Mouse (Mus musculus): Measurements from ENCODE around the gene Akap1. TPM values are rescaled to one million over a fixed set of nuclear protein-coding genes. Genes with fewer than 3 reads are reported as not detected.

Akap1 gene
- total and polyA plus RNA-seq, 3 experiments = 125 to 141 (median 140) TPM

DNA sequence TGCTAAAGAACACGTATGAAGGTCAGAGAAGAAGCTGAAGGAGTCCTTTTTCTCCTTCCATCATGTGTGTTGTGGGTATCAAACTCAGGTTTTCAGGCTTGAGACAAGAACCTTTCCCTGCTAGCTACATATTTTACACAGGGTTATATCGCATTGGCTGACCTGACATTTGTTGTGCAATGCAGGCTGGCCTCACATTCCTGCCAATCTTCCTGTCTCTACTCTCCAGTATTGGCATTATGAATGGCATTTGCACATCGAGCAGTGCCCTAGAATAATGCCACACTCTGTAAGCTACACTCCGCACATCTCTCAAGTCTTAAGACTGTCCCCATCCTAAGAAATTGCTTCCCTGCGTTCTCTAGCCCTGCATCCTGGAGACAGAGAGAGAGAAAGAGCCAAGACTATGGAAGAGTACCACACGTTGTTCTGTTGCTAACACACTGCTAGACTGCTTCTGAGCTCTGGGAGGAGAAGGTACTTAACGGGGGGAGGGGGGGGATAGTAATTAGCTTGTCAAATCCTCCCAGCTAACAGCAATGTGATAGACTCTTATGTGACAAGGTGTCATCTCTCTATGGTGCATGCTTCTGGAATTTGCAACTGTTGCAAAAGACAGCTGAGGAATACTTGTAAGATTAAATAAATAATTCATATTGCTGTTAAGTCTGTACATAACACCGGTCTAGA, 20.1 kb upstream of the Akap1 start:
- 55% methylated on average over 8 of the region's 8 CpGs for WGBS
- Histone ChIP-seq H3K4me3 (no peak overlapping the region), H3K9ac (ENCODE audit: low read depth, low read length) (no peak overlapping the region), H3K27me3 (ENCODE audit: control insufficient read depth, insufficient read depth, low read length) (no peaks in the 10 kb centered on the region), H3K4me1 (ENCODE audit: control insufficient read depth, insufficient read depth, low read length) (no peaks in the 10 kb centered on the region), H3K79me2 (replicated peaks; ENCODE audit: control insufficient read depth, insufficient read depth, low read length) (no peaks in the 10 kb centered on the region; the same call in 1 of the 2 replicates), H3K27ac (no peak overlapping the region), H3K36me3 (ENCODE audit: control insufficient read depth, insufficient read depth, low read length) (no peaks in the 10 kb centered on the region)
- TF ChIP-seq EP300 (IDR thresholded peaks at IDR 0.05; ENCODE audit: insufficient read depth, low read depth, low read length) = no peak
- TF ChIP-seq POLR2A (IDR thresholded peaks at IDR 0.05; ENCODE audit: insufficient read depth, low read depth, low read length) = no peak
- no peak for TF ChIP-seq CTCF (IDR thresholded peaks at IDR 0.05)
- DNase-seq = peak in 1 of 2 experiments; percentile 38
- intact Hi-C loops (cut with DNase I) = no loop called here

DNA sequence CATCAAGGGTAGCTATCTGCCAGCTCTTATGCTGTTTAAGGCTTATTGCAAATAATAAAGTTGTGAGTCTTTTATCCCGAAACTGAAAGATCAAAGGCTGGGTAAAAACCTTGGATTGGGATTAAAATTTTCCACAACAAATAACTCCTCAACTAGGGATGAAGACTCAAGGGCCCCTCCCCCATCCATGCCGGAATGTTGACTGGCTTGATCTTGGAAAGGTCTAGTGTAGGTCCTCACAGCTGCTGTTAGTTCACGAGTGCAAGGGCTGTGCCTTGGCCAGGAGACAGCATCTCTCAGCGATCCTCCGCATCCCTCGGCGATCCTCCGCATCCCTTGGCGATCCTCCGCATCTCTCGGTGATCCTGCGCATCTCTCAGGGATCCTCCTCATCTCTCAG, 13.6 kb upstream of the Akap1 start:
- no peaks in the 10 kb centered on the region for H3K79me2 ChIP-seq (replicated peaks; ENCODE audit: control insufficient read depth, insufficient read depth, low read length)
- DNase-seq = no peak
- H3K27ac ChIP-seq = no peak overlapping the region
- no peak overlapping the region for H3K9ac ChIP-seq (ENCODE audit: low read depth, low read length)
- TF ChIP-seq CTCF (IDR thresholded peaks at IDR 0.05) (no peak), POLR2A (IDR thresholded peaks at IDR 0.05; ENCODE audit: insufficient read depth, low read depth, low read length) (no peak), EP300 (IDR thresholded peaks at IDR 0.05; ENCODE audit: insufficient read depth, low read depth, low read length) (no peak)
- H3K4me1 ChIP-seq (ENCODE audit: control insufficient read depth, insufficient read depth, low read length) = no peaks in the 10 kb centered on the region
- H3K27me3 ChIP-seq (ENCODE audit: control insufficient read depth, insufficient read depth, low read length) = no peaks in the 10 kb centered on the region
- intact Hi-C loops (cut with DNase I) = no loop called here
- WGBS = 89% methylated on average over 12 of the region's 12 CpGs
- H3K36me3 ChIP-seq (ENCODE audit: control insufficient read depth, insufficient read depth, low read length) = no peaks in the 10 kb centered on the region
- no peak overlapping the region for H3K4me3 ChIP-seq

DNA sequence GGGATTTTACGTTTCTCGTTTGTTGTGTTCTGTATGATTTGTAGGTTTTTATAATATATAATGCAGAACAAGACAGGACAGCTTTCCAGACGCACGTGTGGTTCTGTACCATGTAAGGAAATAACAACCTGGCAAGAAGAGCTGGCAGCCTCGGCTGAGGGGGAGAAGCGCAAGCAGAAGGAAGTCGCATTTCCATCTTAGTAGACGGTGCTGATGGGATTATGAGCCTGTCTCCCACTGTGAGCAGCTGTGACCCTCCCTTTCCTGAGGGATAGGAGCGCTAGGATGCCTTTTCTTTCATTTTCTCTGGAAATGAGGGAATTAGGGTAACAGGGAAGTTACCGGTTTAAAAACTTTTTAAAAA, 9.3 kb upstream of the Akap1 start:
- no peak overlapping the region; the same call in 1 of the 2 replicates for H3K9ac ChIP-seq (ENCODE audit: low read depth, low read length)
- no peak for DNase-seq
- no peaks in the 10 kb centered on the region for H3K36me3 ChIP-seq (ENCODE audit: control insufficient read depth, insufficient read depth, low read length)
- peak overlapping the region; percentile 49 for H3K4me3 ChIP-seq
- TF ChIP-seq EP300 (IDR thresholded peaks at IDR 0.05; ENCODE audit: insufficient read depth, low read depth, low read length) = no peak
- H3K4me1 ChIP-seq (ENCODE audit: control insufficient read depth, insufficient read depth, low read length) = no peaks in the 10 kb centered on the region
- H3K27ac ChIP-seq = no peak overlapping the region
- intact Hi-C loops (cut with DNase I) = no loop called here
- 5% methylated on average over 10 of the region's 10 CpGs for WGBS
- no peaks in the 10 kb centered on the region for H3K79me2 ChIP-seq (replicated peaks; ENCODE audit: control insufficient read depth, insufficient read depth, low read length)
- H3K27me3 ChIP-seq (ENCODE audit: control insufficient read depth, insufficient read depth, low read length) = no peaks in the 10 kb centered on the region

GRCm38 (mm10) chr11:88873027-88873666, 8.8 kb upstream of the Akap1 start:
- intact Hi-C loops (cut with DNase I) = no loop called here
- peak overlapping the region; percentile 29; the same call in 1 of the 2 replicates for H3K9ac ChIP-seq (ENCODE audit: low read depth, low read length)
- no peaks in the 10 kb centered on the region for H3K79me2 ChIP-seq (replicated peaks; ENCODE audit: control insufficient read depth, insufficient read depth, low read length)
- H3K4me1 ChIP-seq (ENCODE audit: control insufficient read depth, insufficient read depth, low read length) = no peaks in the 10 kb centered on the region
- no peak overlapping the region for H3K27ac ChIP-seq
- TF ChIP-seq POLR2A (IDR thresholded peaks at IDR 0.05; ENCODE audit: insufficient read depth, low read depth, low read length) = no peak
- no peak for TF ChIP-seq EP300 (IDR thresholded peaks at IDR 0.05; ENCODE audit: insufficient read depth, low read depth, low read length)
- no peak for TF ChIP-seq CTCF (IDR thresholded peaks at IDR 0.05)
- DNase-seq = no peak
- no peaks in the 10 kb centered on the region for H3K36me3 ChIP-seq (ENCODE audit: control insufficient read depth, insufficient read depth, low read length)
- H3K27me3 ChIP-seq (ENCODE audit: control insufficient read depth, insufficient read depth, low read length) = no peaks in the 10 kb centered on the region
- 4% methylated on average over 20 of the region's 20 CpGs for WGBS
- peak overlapping the region; percentile 49 for H3K4me3 ChIP-seq

GRCm38 (mm10) chr11:88869443-88869842, 5.1 kb upstream of the Akap1 start:
- TF ChIP-seq EP300 (IDR thresholded peaks at IDR 0.05; ENCODE audit: insufficient read depth, low read depth, low read length) = no peak
- intact Hi-C loops (cut with DNase I) = loop anchor here (10.0 kb wide), 1 partner anchor 185 kb away; no protein-coding TSS in a partner anchor
- Histone ChIP-seq H3K9ac (ENCODE audit: low read depth, low read length) (no peak overlapping the region), H3K27ac (no peak overlapping the region), H3K4me1 (ENCODE audit: control insufficient read depth, insufficient read depth, low read length) (peaks cover 1% of the 10 kb centered on the region; the same call in 1 of the 2 replicates), H3K79me2 (replicated peaks; ENCODE audit: control insufficient read depth, insufficient read depth, low read length) (no peaks in the 10 kb centered on the region), H3K27me3 (ENCODE audit: control insufficient read depth, insufficient read depth, low read length) (no peaks in the 10 kb centered on the region), H3K36me3 (ENCODE audit: control insufficient read depth, insufficient read depth, low read length) (no peaks in the 10 kb centered on the region), H3K4me3 (no peak overlapping the region)
- DNase-seq = no peak
- WGBS = 79% methylated on average over 2 of the region's 2 CpGs

GRCm38 (mm10) chr11:88863904-88864457, 405 bp downstream of the Akap1 start:
- peaks cover 3% of the 10 kb centered on the region; the same call in 1 of the 2 replicates for H3K36me3 ChIP-seq (ENCODE audit: control insufficient read depth, insufficient read depth, low read length)
- TF ChIP-seq EP300 (IDR thresholded peaks at IDR 0.05; ENCODE audit: insufficient read depth, low read depth, low read length) (no peak), CTCF (IDR thresholded peaks at IDR 0.05) (no peak), POLR2A (IDR thresholded peaks at IDR 0.05; ENCODE audit: insufficient read depth, low read depth, low read length) (no peak)
- intact Hi-C loops (cut with DNase I) = loop anchor here (1.0 to 10.0 kb wide), 3 partner anchors 15 to 191 kb away; no protein-coding TSS in a partner anchor

More at GRCm38 (mm10) chr11:88863904-88864457, 405 bp downstream of the Akap1 start:
- Histone ChIP-seq H3K79me2 (replicated peaks; ENCODE audit: control insufficient read depth, insufficient read depth, low read length) (no peaks in the 10 kb centered on the region; the same call in 1 of the 2 replicates), H3K9ac (ENCODE audit: low read depth, low read length) (peak overlapping the region; percentile 88), H3K27me3 (ENCODE audit: control insufficient read depth, insufficient read depth, low read length) (no peaks in the 10 kb centered on the region), H3K4me3 (peak overlapping the region; percentile 79), H3K4me1 (ENCODE audit: control insufficient read depth, insufficient read depth, low read length) (peaks cover 4% of the 10 kb centered on the region), H3K27ac (peak overlapping the region; percentile 95)
- peak; percentile 65 to 72 for DNase-seq
- WGBS = under 1% methylated on average over 47 of the region's 49 CpGs

All from heart, adult 2 months (tissue).